Mouse (Mus musculus): Measurements from ENCODE around the gene Nudt6. TPM values are rescaled to one million over a fixed set of nuclear protein-coding genes. Genes with fewer than 3 reads are reported as not detected.

Gene Nudt6
- polyA plus RNA-seq, 1 experiment from 2014 or later: 9.3 TPM

- peak overlapping the region; percentile 74 for H3K4me3 ChIP-seq (replicated peaks)
- 73% methylated on average over 5 of the region's 5 CpGs for WGBS
- peak overlapping the region; percentile 79 for H3K4me2 ChIP-seq
- H3K9ac ChIP-seq (replicated peaks): peak overlapping the region; percentile 85
- peaks cover 21% of the 10 kb centered on the region for H3K4me1 ChIP-seq
- ATAC-seq (ENCODE audit: low FRiP score): no peak
- H3K9me3 ChIP-seq (replicated peaks): no peaks in the 10 kb centered on the region
- no peaks in the 10 kb centered on the region for H3K27me3 ChIP-seq (replicated peaks)
- H3K36me3 ChIP-seq: no peaks in the 10 kb centered on the region
- H3K27ac ChIP-seq (replicated peaks): peak overlapping the region; percentile 95
Measured at GRCm38 (mm10) chr3:37418341-37418740, 1.7 kb downstream of the Nudt6 start.

DNA sequence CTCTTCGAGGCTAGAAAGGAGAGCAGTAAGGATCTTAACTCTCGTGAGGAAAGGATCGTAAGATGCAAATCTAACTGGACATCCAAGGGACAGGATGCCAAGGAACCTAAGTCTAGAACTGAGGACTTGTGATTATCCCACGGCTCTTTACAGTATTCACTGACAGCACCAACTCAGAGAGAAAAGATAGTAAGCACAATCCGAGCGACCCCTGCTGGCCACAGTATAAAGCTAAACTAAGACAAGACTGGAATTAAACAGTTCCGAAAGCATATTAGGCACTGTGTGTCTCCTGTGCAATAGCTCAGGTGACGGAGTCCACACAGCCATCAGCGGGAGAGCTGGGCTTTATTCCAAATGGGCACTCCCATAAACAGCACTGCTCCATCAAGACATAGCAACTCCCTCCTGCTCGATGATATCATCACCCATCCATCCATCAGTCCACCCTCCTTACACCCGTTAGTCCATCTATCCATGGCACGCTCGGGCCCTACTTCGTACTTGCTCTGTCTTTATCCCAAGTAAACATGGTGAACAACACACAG is 5.5 kb downstream of the Nudt6 start:
- H3K9me3 ChIP-seq (replicated peaks): no peaks in the 10 kb centered on the region
- H3K4me1 ChIP-seq: peaks cover 10% of the 10 kb centered on the region
- H3K9ac ChIP-seq (replicated peaks): no peak overlapping the region
- no peak overlapping the region for H3K27ac ChIP-seq (replicated peaks)
- no peaks in the 10 kb centered on the region for H3K27me3 ChIP-seq (replicated peaks)
- ATAC-seq (ENCODE audit: low FRiP score): no peak
- H3K36me3 ChIP-seq: no peaks in the 10 kb centered on the region
- H3K4me2 ChIP-seq: no peak overlapping the region
- WGBS: 54% methylated on average over 14 of the region's 14 CpGs
- no peak overlapping the region for H3K4me3 ChIP-seq (replicated peaks)

DNA sequence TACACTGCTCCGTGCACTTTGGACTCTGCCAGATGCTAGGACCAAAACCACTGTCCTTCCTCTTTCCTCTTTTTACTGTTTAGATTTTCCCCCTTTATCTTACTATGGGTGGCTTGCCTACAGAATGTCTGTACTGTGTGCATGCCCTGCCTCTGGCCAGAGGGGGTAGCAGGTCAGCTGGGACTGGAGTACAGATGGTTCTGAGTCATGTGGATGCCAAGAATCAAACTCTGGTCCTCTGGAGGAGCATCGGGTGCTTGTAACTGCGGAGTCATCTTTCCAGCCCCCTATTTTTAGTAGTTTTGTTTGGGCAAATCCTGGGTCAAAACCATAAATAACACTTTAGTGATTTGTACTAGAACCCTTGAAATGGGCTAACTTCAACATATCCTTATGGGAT is 6.6 kb downstream of the Nudt6 start:
- Histone ChIP-seq H3K4me1 (peaks cover 5% of the 10 kb centered on the region), H3K4me2 (no peak overlapping the region), H3K9ac (replicated peaks) (no peak overlapping the region), H3K9me3 (replicated peaks) (no peaks in the 10 kb centered on the region), H3K36me3 (no peaks in the 10 kb centered on the region), H3K4me3 (replicated peaks) (no peak overlapping the region), H3K27me3 (replicated peaks) (no peaks in the 10 kb centered on the region), H3K27ac (replicated peaks) (no peak overlapping the region)
- 89% methylated on average over 3 of the region's 3 CpGs for WGBS
- ATAC-seq (ENCODE audit: low FRiP score): no peak

- Histone ChIP-seq H3K27me3 (replicated peaks) (no peaks in the 10 kb centered on the region), H3K27ac (replicated peaks) (no peak overlapping the region), H3K9me3 (replicated peaks) (no peaks in the 10 kb centered on the region), H3K36me3 (0 out of 2 replicates have a peak, but pooled peaks cover 2% of the 10 kb centered on the region), H3K4me1 (no peaks in the 10 kb centered on the region), H3K4me2 (no peak overlapping the region), H3K9ac (replicated peaks) (no peak overlapping the region), H3K4me3 (replicated peaks) (no peak overlapping the region)
- no peak for ATAC-seq (ENCODE audit: low FRiP score)
Measured at GRCm38 (mm10) chr3:37407598-37407997, 12.4 kb downstream of the Nudt6 start.

- no peak overlapping the region for H3K9ac ChIP-seq (replicated peaks)
- WGBS: 78% methylated on average over 11 of the region's 11 CpGs
- ATAC-seq (ENCODE audit: low FRiP score): no peak
- H3K36me3 ChIP-seq: 0 out of 2 replicates have a peak, but pooled peaks cover 2% of the 10 kb centered on the region
- H3K27me3 ChIP-seq (replicated peaks): no peaks in the 10 kb centered on the region
- H3K4me3 ChIP-seq (replicated peaks): no peak overlapping the region
- H3K9me3 ChIP-seq (replicated peaks): no peaks in the 10 kb centered on the region
- 0 out of 2 replicates have a peak overlapping the region, but pooled peaks have one; percentile 33 for H3K27ac ChIP-seq (replicated peaks)
- H3K4me1 ChIP-seq: no peaks in the 10 kb centered on the region
- H3K4me2 ChIP-seq: no peak overlapping the region
Measured at GRCm38 (mm10) chr3:37401729-37402610, 18.0 kb downstream of the Nudt6 start.

GRCm38 (mm10) chr3:37398661-37399395 is 21.2 kb downstream of the Nudt6 start:
- Histone ChIP-seq H3K9me3 (replicated peaks) (no peaks in the 10 kb centered on the region), H3K27ac (replicated peaks) (no peak overlapping the region), H3K36me3 (no peaks in the 10 kb centered on the region), H3K27me3 (replicated peaks) (no peaks in the 10 kb centered on the region), H3K4me2 (no peak overlapping the region), H3K4me1 (no peaks in the 10 kb centered on the region), H3K4me3 (replicated peaks) (no peak overlapping the region), H3K9ac (replicated peaks) (no peak overlapping the region)
- WGBS: 89% methylated on average over 7 of the region's 7 CpGs
- no peak for ATAC-seq (ENCODE audit: low FRiP score)

- H3K27ac ChIP-seq (replicated peaks): no peak overlapping the region
- no peaks in the 10 kb centered on the region for H3K27me3 ChIP-seq (replicated peaks)
- H3K4me1 ChIP-seq: no peaks in the 10 kb centered on the region
- H3K4me3 ChIP-seq (replicated peaks): no peak overlapping the region
- no peaks in the 10 kb centered on the region for H3K9me3 ChIP-seq (replicated peaks)
- no peak overlapping the region for H3K4me2 ChIP-seq
- WGBS: 79% methylated on average over 3 of the region's 3 CpGs
- no peaks in the 10 kb centered on the region for H3K36me3 ChIP-seq
- no peak overlapping the region for H3K9ac ChIP-seq (replicated peaks)
- no peak for ATAC-seq (ENCODE audit: low FRiP score)
Measured at GRCm38 (mm10) chr3:37397646-37398045, 22.4 kb downstream of the Nudt6 start.

DNA sequence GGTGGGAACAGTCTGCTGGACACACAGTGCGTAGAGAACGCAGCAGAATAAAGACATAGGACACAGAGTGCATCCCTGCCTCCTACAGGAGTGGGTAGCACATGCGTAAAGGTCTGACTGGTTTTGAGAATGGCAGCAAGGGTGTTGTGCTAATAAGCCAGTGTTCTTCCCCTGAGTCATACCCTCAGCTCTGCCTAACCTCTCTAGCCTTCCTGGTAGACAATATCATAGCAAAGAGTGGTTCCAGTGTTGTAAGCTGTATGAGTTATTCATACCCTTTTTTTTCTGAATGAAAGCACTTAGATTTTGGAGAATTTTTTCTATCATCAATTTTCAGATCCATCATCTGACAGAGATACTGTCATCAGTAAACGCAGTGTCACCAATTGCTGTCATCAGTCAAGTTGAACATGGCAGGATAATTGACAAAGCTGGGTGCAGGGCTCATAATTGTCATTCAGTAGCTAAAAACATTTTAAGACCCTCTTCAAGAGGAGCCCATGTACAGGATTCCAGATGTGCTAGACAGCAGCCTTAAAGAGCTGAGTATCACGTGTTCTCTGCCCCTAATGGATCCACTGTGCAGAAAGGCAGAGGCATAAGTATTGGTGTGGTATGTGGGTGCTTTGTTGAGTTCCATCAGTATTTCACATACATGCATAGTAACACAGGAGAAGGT is 22.9 kb downstream of the Nudt6 start:
- no peaks in the 10 kb centered on the region for H3K4me1 ChIP-seq
- H3K27me3 ChIP-seq (replicated peaks): no peaks in the 10 kb centered on the region
- H3K4me2 ChIP-seq: no peak overlapping the region
- no peak overlapping the region for H3K4me3 ChIP-seq (replicated peaks)
- H3K36me3 ChIP-seq: no peaks in the 10 kb centered on the region
- no peak for ATAC-seq (ENCODE audit: low FRiP score)
- no peaks in the 10 kb centered on the region for H3K9me3 ChIP-seq (replicated peaks)
- H3K27ac ChIP-seq (replicated peaks): no peak overlapping the region
- no peak overlapping the region for H3K9ac ChIP-seq (replicated peaks)
- 95% methylated on average over 5 of the region's 5 CpGs for WGBS

DNA sequence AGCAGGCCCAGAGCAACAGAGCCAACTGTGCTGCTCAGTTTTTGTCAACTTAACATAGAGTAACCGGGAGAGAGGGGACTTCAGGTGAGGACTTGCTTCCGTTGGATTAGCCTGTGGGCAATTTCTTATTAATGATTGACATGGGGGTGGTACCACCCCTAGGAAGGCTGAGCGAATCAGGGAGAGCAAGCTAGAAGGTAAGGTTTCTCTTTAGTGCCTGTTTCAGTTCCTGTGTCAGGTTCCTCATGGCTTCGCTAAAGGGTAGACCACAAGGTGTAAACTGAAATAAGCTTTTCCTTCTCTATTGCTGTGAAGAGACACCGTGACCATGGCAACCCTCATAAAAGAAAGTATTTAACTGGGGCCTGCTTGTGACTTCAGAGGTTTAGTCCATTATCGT is 32.7 kb downstream of the Nudt6 start:
- 90% methylated on average over 6 of the region's 6 CpGs for whole genome bisulfite sequencing
- Histone ChIP-seq H3K27me3 (replicated peaks) (no peaks in the 10 kb centered on the region), H3K27ac (replicated peaks) (no peak overlapping the region), H3K9ac (replicated peaks) (no peak overlapping the region), H3K4me3 (replicated peaks) (no peak overlapping the region), H3K4me2 (no peak overlapping the region), H3K9me3 (replicated peaks) (peaks cover 3% of the 10 kb centered on the region; the same call in 1 of the 2 replicates), H3K36me3 (no peaks in the 10 kb centered on the region), H3K4me1 (no peaks in the 10 kb centered on the region)
- no peak for ATAC-seq (ENCODE audit: low FRiP score)

DNA sequence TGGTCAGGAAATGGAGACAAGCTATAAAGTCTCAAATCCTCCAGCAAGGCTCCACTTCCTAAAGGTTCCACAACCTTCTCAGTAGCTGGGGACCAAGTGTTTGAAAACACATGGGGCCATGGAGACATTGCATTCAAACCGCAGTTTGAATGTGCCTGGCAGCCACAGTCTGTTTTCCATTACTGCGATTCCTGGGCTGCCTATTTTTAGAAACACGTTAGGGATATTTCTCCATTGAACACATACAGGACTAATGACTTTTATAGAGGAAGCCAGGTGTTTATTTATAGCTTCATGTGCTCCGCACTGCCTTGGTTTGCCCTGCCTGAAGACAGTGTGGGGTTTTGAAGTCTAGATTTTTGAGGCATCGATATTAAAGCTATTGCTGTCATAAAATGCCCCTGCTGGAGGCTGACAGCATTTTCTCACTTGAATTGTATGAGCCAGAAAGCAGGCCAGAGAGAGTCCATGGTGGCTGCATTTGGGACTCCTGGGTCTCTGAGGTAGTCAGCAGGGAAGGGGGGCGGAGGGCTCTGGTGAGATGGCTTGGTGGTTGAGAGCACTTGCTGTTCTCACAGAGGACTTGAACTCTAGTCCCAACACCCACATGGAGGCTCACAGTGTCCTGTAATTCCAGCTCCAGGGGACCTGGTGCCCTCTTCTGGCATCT is 36.8 kb downstream of the Nudt6 start:
- WGBS: 77% methylated on average over 6 of the region's 6 CpGs
- H3K27ac ChIP-seq (replicated peaks): no peak overlapping the region
- no peaks in the 10 kb centered on the region for H3K36me3 ChIP-seq
- no peak overlapping the region for H3K9ac ChIP-seq (replicated peaks)
- no peak for ATAC-seq (ENCODE audit: low FRiP score)
- H3K4me3 ChIP-seq (replicated peaks): no peak overlapping the region
- H3K9me3 ChIP-seq (replicated peaks): no peaks in the 10 kb centered on the region
- H3K4me1 ChIP-seq: no peaks in the 10 kb centered on the region
- H3K27me3 ChIP-seq (replicated peaks): no peaks in the 10 kb centered on the region
- no peak overlapping the region for H3K4me2 ChIP-seq

DNA sequence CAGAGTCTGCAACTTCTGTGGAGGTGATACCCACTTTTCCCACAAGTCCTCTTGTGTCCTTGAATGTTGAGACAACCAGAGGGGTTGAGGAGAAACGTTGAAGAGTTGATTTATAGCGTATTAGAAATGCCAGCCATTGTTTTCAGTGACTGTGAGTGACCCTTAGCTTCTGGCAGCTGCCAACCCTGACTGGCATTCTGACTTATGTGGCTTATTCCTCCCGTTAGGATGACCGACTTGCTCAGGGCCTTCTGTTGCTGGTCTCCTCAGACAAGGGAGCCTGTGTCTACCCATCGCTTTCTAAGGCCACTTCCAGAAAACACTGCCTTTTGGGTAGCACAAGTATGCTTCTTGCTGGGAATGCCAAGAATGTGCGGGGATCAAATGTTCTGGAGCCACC is 38.6 kb downstream of the Nudt6 start:
- no peak for ATAC-seq (ENCODE audit: low FRiP score)
- H3K27ac ChIP-seq (replicated peaks): no peak overlapping the region
- 60% methylated on average over 6 of the region's 6 CpGs for WGBS
- H3K4me1 ChIP-seq: no peaks in the 10 kb centered on the region
- no peaks in the 10 kb centered on the region for H3K27me3 ChIP-seq (replicated peaks)
- H3K4me3 ChIP-seq (replicated peaks): no peak overlapping the region
- H3K4me2 ChIP-seq: no peak overlapping the region
- H3K9ac ChIP-seq (replicated peaks): no peak overlapping the region
- no peaks in the 10 kb centered on the region for H3K9me3 ChIP-seq (replicated peaks)
- H3K36me3 ChIP-seq: no peaks in the 10 kb centered on the region

Data from neural tube, embryonic 15.5 days (tissue).